Mouse (Mus musculus) spleen, adult 2 months (tissue): ENCODE results near the gene Bex1.

Experiments
- CTCF ChIP-seq: fragments of 200-500 bp; IDR thresholded peaks from 2 replicates; pipeline ENCODE4 v1.5.1; 2011; ENCODE audit warnings: mild to moderate bottlenecking, inconsistent platforms; ENCODE audit not compliant: insufficient read depth, insufficient read length, insufficient replicate concordance; ENCODE audit errors: extremely low read depth
- POLR2A ChIP-seq: fragments of 200-500 bp; IDR thresholded peaks from 2 replicates; pipeline ENCODE4 v1.6.1; 2011; ENCODE audit warnings: low read depth, low read length, inconsistent platforms

- no peak for TF ChIP-seq CTCF
- TF ChIP-seq POLR2A: no peak
Observed at GRCm38 (mm10) chrX:136245521-136246071, 30.3 kb upstream of the Bex1 start.
